Mouse (Mus musculus): Measurements from ENCODE around the gene Panx2. TPM values are rescaled to one million over a fixed set of nuclear protein-coding genes. Genes with fewer than 3 reads are reported as not detected.
A peak's percentile ranks its signal among the peaks of the same experiment; 100 is the strongest.

Panx2 gene
- 0.33 and 0.94 TPM in 2 replicates for polyA plus RNA-seq (2014; fragmentation: Nextera tagmentation; extraction: Ambion mirVana)

GRCm38 (mm10) chr15:89059161-89059931, at the start of gene Panx2:
Gene Panx2 (plus strand): TSS chr15:89059734.
- ATAC-seq (ENCODE audit: low FRiP score): peak; percentile 54
- Histone ChIP-seq H3K4me2 (replicated peaks; ENCODE audit: low read depth, low read length) (peak within 1 kb of the TSS; percentile 73), H3K9ac (ENCODE audit: low read depth, low read length) (peak within 1 kb of the TSS; percentile 77), H3K4me1 (replicated peaks; ENCODE audit: control insufficient read depth, insufficient read depth, low read length) (no peaks in the 10 kb centered on the region), H3K36me3 (ENCODE audit: control insufficient read depth, insufficient read depth, low read length) (no peaks in the 10 kb centered on the region), H3K27ac (ENCODE audit: low read depth, low read length) (no peak within 1 kb of the TSS), H3K4me3 (ENCODE audit: low read depth, low read length) (peak within 1 kb of the TSS; percentile 72), H3K27me3 (ENCODE audit: control insufficient read depth, insufficient read depth, low read length) (peaks cover 12% of the 10 kb centered on the region; the same call in 1 of the 2 replicates), H3K9me3 (ENCODE audit: control insufficient read depth, low read length) (no peaks in the 10 kb centered on the region)
- WGBS: 2% methylated on average over 26 of the region's 57 CpGs
- peak; percentile 60 for DNase-seq (ENCODE audit: low spot score)

- H3K27me3 ChIP-seq (ENCODE audit: control insufficient read depth, insufficient read depth, low read length): no peaks in the 10 kb centered on the region
- no peaks in the 10 kb centered on the region for H3K36me3 ChIP-seq (ENCODE audit: control insufficient read depth, insufficient read depth, low read length)
- H3K4me3 ChIP-seq (ENCODE audit: low read depth, low read length): no peak overlapping the region
- 84% methylated on average over 3 of the region's 3 CpGs for WGBS
- no peak for ATAC-seq (ENCODE audit: low FRiP score)
- no peaks in the 10 kb centered on the region for H3K4me1 ChIP-seq (replicated peaks; ENCODE audit: control insufficient read depth, insufficient read depth, low read length)
- no peak overlapping the region for H3K9ac ChIP-seq (ENCODE audit: low read depth, low read length)
- no peak for DNase-seq (ENCODE audit: low spot score)
- no peaks in the 10 kb centered on the region for H3K9me3 ChIP-seq (ENCODE audit: control insufficient read depth, low read length)
- H3K27ac ChIP-seq (ENCODE audit: low read depth, low read length): no peak overlapping the region
- no peak overlapping the region for H3K4me2 ChIP-seq (replicated peaks; ENCODE audit: low read depth, low read length)
Observed at GRCm38 (mm10) chr15:89016722-89017121, 42.8 kb upstream of the Panx2 start.

- Histone ChIP-seq H3K9ac (ENCODE audit: low read depth, low read length) (no peak overlapping the region), H3K36me3 (ENCODE audit: control insufficient read depth, insufficient read depth, low read length) (no peaks in the 10 kb centered on the region), H3K4me1 (replicated peaks; ENCODE audit: control insufficient read depth, insufficient read depth, low read length) (no peaks in the 10 kb centered on the region), H3K9me3 (ENCODE audit: control insufficient read depth, low read length) (no peaks in the 10 kb centered on the region), H3K27me3 (ENCODE audit: control insufficient read depth, insufficient read depth, low read length) (no peaks in the 10 kb centered on the region), H3K4me3 (ENCODE audit: low read depth, low read length) (no peak overlapping the region), H3K27ac (ENCODE audit: low read depth, low read length) (no peak overlapping the region), H3K4me2 (replicated peaks; ENCODE audit: low read depth, low read length) (no peak overlapping the region)
- no peak for DNase-seq (ENCODE audit: low spot score)
- ATAC-seq (ENCODE audit: low FRiP score): no peak
- WGBS: 84% methylated on average over 7 of the region's 7 CpGs
Observed at GRCm38 (mm10) chr15:89020085-89020484, 39.4 kb upstream of the Panx2 start.

DNA sequence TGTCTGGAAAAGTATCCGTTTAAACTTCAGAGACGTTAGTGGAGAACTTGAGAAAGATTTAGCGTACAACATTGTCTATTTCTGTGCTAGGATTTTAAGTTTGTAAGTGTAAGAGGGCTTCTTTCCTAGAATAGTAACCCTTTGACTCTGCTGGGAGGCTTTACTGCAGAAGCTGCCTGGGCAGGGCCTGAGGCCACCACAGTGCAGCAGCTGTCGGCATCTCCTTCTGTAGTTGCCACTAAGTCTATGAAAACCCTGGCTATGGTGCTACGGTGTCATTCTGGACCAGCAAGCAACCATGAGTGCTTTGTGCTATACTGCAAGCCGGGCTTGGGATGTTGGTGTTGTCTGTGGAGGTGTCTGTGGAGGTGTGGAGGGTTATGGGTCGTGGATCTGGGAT, 39.0 kb upstream of the Panx2 start:
- H3K27me3 ChIP-seq (ENCODE audit: control insufficient read depth, insufficient read depth, low read length): no peaks in the 10 kb centered on the region
- no peaks in the 10 kb centered on the region for H3K4me1 ChIP-seq (replicated peaks; ENCODE audit: control insufficient read depth, insufficient read depth, low read length)
- no peaks in the 10 kb centered on the region for H3K9me3 ChIP-seq (ENCODE audit: control insufficient read depth, low read length)
- 87% methylated on average over 7 of the region's 7 CpGs for WGBS
- H3K4me2 ChIP-seq (replicated peaks; ENCODE audit: low read depth, low read length): no peak overlapping the region
- ATAC-seq (ENCODE audit: low FRiP score) (no peak), DNase-seq (ENCODE audit: low spot score) (no peak)
- H3K27ac ChIP-seq (ENCODE audit: low read depth, low read length): no peak overlapping the region
- no peaks in the 10 kb centered on the region for H3K36me3 ChIP-seq (ENCODE audit: control insufficient read depth, insufficient read depth, low read length)
- no peak overlapping the region for H3K4me3 ChIP-seq (ENCODE audit: low read depth, low read length)
- H3K9ac ChIP-seq (ENCODE audit: low read depth, low read length): no peak overlapping the region

GRCm38 (mm10) chr15:89044381-89044780, 15.2 kb upstream of the Panx2 start:
- no peak overlapping the region for H3K9ac ChIP-seq (ENCODE audit: low read depth, low read length)
- no peaks in the 10 kb centered on the region for H3K9me3 ChIP-seq (ENCODE audit: control insufficient read depth, low read length)
- no peak for ATAC-seq (ENCODE audit: low FRiP score)
- H3K36me3 ChIP-seq (ENCODE audit: control insufficient read depth, insufficient read depth, low read length): no peaks in the 10 kb centered on the region
- DNase-seq (ENCODE audit: low spot score): no peak
- H3K4me2 ChIP-seq (replicated peaks; ENCODE audit: low read depth, low read length): no peak overlapping the region
- H3K4me3 ChIP-seq (ENCODE audit: low read depth, low read length): no peak overlapping the region
- no peaks in the 10 kb centered on the region for H3K4me1 ChIP-seq (replicated peaks; ENCODE audit: control insufficient read depth, insufficient read depth, low read length)
- no peaks in the 10 kb centered on the region for H3K27me3 ChIP-seq (ENCODE audit: control insufficient read depth, insufficient read depth, low read length)
- 79% methylated on average over 5 of the region's 5 CpGs for WGBS
- no peak overlapping the region for H3K27ac ChIP-seq (ENCODE audit: low read depth, low read length)

- no peak overlapping the region for H3K4me2 ChIP-seq (replicated peaks; ENCODE audit: low read depth, low read length)
- no peak overlapping the region for H3K27ac ChIP-seq (ENCODE audit: low read depth, low read length)
- no peaks in the 10 kb centered on the region for H3K27me3 ChIP-seq (ENCODE audit: control insufficient read depth, insufficient read depth, low read length)
- no peak overlapping the region for H3K9ac ChIP-seq (ENCODE audit: low read depth, low read length)
- 75% methylated on average over 4 of the region's 4 CpGs for whole genome bisulfite sequencing
- no peaks in the 10 kb centered on the region for H3K36me3 ChIP-seq (ENCODE audit: control insufficient read depth, insufficient read depth, low read length)
- no peaks in the 10 kb centered on the region for H3K4me1 ChIP-seq (replicated peaks; ENCODE audit: control insufficient read depth, insufficient read depth, low read length)
- H3K4me3 ChIP-seq (ENCODE audit: low read depth, low read length): no peak overlapping the region
- ATAC-seq (ENCODE audit: low FRiP score) (no peak), DNase-seq (ENCODE audit: low spot score) (no peak)
- no peaks in the 10 kb centered on the region for H3K9me3 ChIP-seq (ENCODE audit: control insufficient read depth, low read length)
Observed at GRCm38 (mm10) chr15:89046356-89046755, 13.2 kb upstream of the Panx2 start.

DNA sequence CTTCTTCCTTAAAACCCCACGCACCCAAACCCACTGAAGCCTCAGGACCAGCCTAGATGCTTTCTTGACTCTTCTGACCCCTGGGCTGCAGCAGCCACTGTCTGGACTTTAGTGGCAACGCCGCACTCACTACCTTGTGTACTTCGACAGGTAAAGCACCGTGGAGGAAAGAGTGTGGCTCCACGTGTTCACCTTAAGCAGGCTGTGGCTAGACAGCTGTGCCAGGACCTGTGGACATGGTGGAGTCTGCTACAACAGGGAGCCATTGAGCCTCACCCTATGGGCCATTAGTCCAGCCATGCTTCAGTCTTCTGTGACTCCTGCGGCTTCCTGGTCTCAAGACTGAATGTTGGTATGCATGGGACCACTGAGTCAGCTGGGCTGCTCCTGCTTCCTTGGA, 4.9 kb upstream of the Panx2 start:
- 89% methylated on average over 7 of the region's 7 CpGs for WGBS
- Histone ChIP-seq H3K27ac (ENCODE audit: low read depth, low read length) (no peak overlapping the region), H3K4me1 (replicated peaks; ENCODE audit: control insufficient read depth, insufficient read depth, low read length) (no peaks in the 10 kb centered on the region), H3K36me3 (ENCODE audit: control insufficient read depth, insufficient read depth, low read length) (no peaks in the 10 kb centered on the region), H3K9ac (ENCODE audit: low read depth, low read length) (no peak overlapping the region), H3K4me2 (replicated peaks; ENCODE audit: low read depth, low read length) (no peak overlapping the region), H3K27me3 (ENCODE audit: control insufficient read depth, insufficient read depth, low read length) (peaks cover 12% of the 10 kb centered on the region; the same call in 1 of the 2 replicates), H3K9me3 (ENCODE audit: control insufficient read depth, low read length) (no peaks in the 10 kb centered on the region), H3K4me3 (ENCODE audit: low read depth, low read length) (no peak overlapping the region)
- ATAC-seq (ENCODE audit: low FRiP score) (no peak), DNase-seq (ENCODE audit: low spot score) (no peak)

GRCm38 (mm10) chr15:89058736-89059135, 798 bp upstream of the Panx2 start:
- no peaks in the 10 kb centered on the region for H3K36me3 ChIP-seq (ENCODE audit: control insufficient read depth, insufficient read depth, low read length)
- DNase-seq (ENCODE audit: low spot score) (no peak), ATAC-seq (ENCODE audit: low FRiP score) (no peak)
- H3K4me3 ChIP-seq (ENCODE audit: low read depth, low read length): no peak overlapping the region
- no peaks in the 10 kb centered on the region for H3K9me3 ChIP-seq (ENCODE audit: control insufficient read depth, low read length)
- no peak overlapping the region for H3K27ac ChIP-seq (ENCODE audit: low read depth, low read length)
- H3K27me3 ChIP-seq (ENCODE audit: control insufficient read depth, insufficient read depth, low read length): peaks cover 12% of the 10 kb centered on the region; the same call in 1 of the 2 replicates
- H3K9ac ChIP-seq (ENCODE audit: low read depth, low read length): no peak overlapping the region; the same call in none of the 2 replicates
- H3K4me2 ChIP-seq (replicated peaks; ENCODE audit: low read depth, low read length): peak overlapping the region; percentile 73
- H3K4me1 ChIP-seq (replicated peaks; ENCODE audit: control insufficient read depth, insufficient read depth, low read length): no peaks in the 10 kb centered on the region
- WGBS: 29% methylated on average over 6 of the region's 6 CpGs
